Mouse (Mus musculus): Measurements from ENCODE around the gene Epor.

DNA sequence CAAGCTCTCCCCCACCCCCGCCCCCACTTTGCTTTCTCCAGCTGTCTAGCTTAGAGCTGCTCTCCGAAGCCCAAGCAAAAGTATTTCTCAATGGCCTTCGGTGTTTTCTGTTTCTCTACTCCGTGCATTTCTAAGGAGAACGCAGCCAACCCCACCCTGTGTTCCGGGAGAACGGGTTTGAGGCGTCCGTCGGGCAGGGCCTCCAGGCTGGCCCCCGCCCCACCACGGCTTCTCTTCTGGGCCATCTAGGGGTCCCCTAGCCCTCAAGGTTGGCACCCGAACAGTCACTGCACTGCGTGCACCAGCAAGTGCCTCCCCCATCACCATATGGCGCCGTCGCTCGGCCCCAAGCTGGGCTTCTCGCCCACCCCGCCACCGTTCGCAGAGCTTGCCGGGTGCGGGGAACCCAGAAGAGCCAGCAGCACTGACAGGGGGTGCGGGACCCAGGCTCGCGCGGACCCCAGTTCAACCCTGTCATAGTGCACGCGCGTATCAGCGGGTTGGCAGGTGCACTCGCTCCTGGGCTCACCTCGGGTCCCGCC, 45.7 kb downstream of the Epor start:
- TF ChIP-seq POLR2A (IDR thresholded peaks at IDR 0.05; ENCODE audit: borderline replicate concordance, low read depth, low read length): no peak
- no peak for TF ChIP-seq CTCF (IDR thresholded peaks at IDR 0.05; ENCODE audit: low read depth, low read length)

Data from bone marrow macrophage, adult 2 months (primary cell).